Comparison of ENCODE assay signal across 20 mouse cellular contexts in genomic region chr3:84020528-84020927, GRCm38 (mm10). TPM values are rescaled to one million over a fixed set of nuclear protein-coding genes. Genes with fewer than 3 reads are reported as not detected.
A peak's percentile ranks its signal among the peaks of the same experiment; 100 is the strongest.
DNase-seq lines count a peak whose midpoint lies in the region; ATAC-seq and TF ChIP-seq lines count a peak whose summit lies in the region.
"Had no signal": no experiment of that assay in that cellular context is flagged by ENCODE, and none has a peak within 500 bp of the region (broad histone marks: within the 10 kb centered on the region; RNA-seq: fewer than 3 reads in every experiment).

No protein-coding gene starts in this region.

- no peaks in the 10 kb centered on the region for H3K9me3 ChIP-seq in hindbrain, embryonic 13.5 days
- H3K9me3 ChIP-seq in hindbrain, embryonic 16.5 days (ENCODE audit: control insufficient read depth, low read length), result no peaks in the 10 kb centered on the region
- H3K9me3 ChIP-seq in ES-Bruce4 (replicated peaks; ENCODE audit: control insufficient read depth, insufficient read depth, low read length, poor library complexity, severe bottlenecking), result no peaks in the 10 kb centered on the region
- H3K9me3 ChIP-seq: embryonic facial prominence, embryonic 13.5 days; embryonic facial prominence, embryonic 15.5 days; forebrain, embryonic 10.5 days; forebrain, embryonic 13.5 days; forebrain, embryonic 15.5 days had no signal

- 51% methylated on average over 3 of the region's 3 CpGs for WGBS in hindbrain, embryonic 13.5 days
- WGBS in hindbrain, embryonic 16.5 days, result 45% methylated on average over 3 of the region's 3 CpGs

- peaks cover 58% of the 10 kb centered on the region for H3K4me1 ChIP-seq in hindbrain, embryonic 13.5 days (replicated peaks)
- H3K4me1 ChIP-seq in hindbrain, embryonic 16.5 days (ENCODE audit: control insufficient read depth, insufficient read depth, low read depth, low read length), result peaks cover 8% of the 10 kb centered on the region
- H3K4me1 ChIP-seq in ES-Bruce4 (ENCODE audit: control insufficient read depth, insufficient read depth, low read length), result peaks cover 13% of the 10 kb centered on the region

- no peak overlapping the region for H3K4me3 ChIP-seq in hindbrain, embryonic 13.5 days
- no peak overlapping the region for H3K4me3 ChIP-seq in hindbrain, embryonic 16.5 days (ENCODE audit: low read length)
- no peak overlapping the region for H3K4me3 ChIP-seq in ES-Bruce4 (ENCODE audit: low read depth, low read length)
- H3K4me3 ChIP-seq: embryonic facial prominence, embryonic 13.5 days; embryonic facial prominence, embryonic 15.5 days; erythroblast, embryonic 14.5 days; forebrain, embryonic 10.5 days; forebrain, embryonic 13.5 days; forebrain, embryonic 15.5 days had no signal

- no peak for ATAC-seq in hindbrain, embryonic 13.5 days (ENCODE audit: low FRiP score)
- no peak for ATAC-seq in hindbrain, embryonic 16.5 days
- ATAC-seq: forebrain, embryonic 13.5 days had no signal

- no peaks in the 10 kb centered on the region for H3K27me3 ChIP-seq in hindbrain, embryonic 13.5 days
- H3K27me3 ChIP-seq in hindbrain, embryonic 16.5 days (replicated peaks; ENCODE audit: control insufficient read depth, insufficient read depth, low read length), result no peaks in the 10 kb centered on the region
- no peaks in the 10 kb centered on the region for H3K27me3 ChIP-seq in ES-Bruce4 (ENCODE audit: control insufficient read depth, insufficient read depth, low read length, poor library complexity, severe bottlenecking)
- H3K27me3 ChIP-seq: embryonic facial prominence, embryonic 13.5 days; embryonic facial prominence, embryonic 15.5 days; forebrain, embryonic 13.5 days; forebrain, embryonic 15.5 days had no signal

- H3K9ac ChIP-seq in hindbrain, embryonic 13.5 days, result no peak overlapping the region
- no peak overlapping the region for H3K9ac ChIP-seq in hindbrain, embryonic 16.5 days (ENCODE audit: low read depth, low read length)
- H3K9ac ChIP-seq in ES-Bruce4 (ENCODE audit: low read depth, poor library complexity, severe bottlenecking), result no peak overlapping the region
- H3K9ac ChIP-seq: embryonic facial prominence, embryonic 13.5 days; embryonic facial prominence, embryonic 15.5 days; forebrain, embryonic 13.5 days; forebrain, embryonic 15.5 days had no signal

- H3K4me2 ChIP-seq in hindbrain, embryonic 13.5 days, result no peak overlapping the region
- no peak overlapping the region for H3K4me2 ChIP-seq in hindbrain, embryonic 16.5 days (ENCODE audit: low read length)
- H3K4me2 ChIP-seq: embryonic facial prominence, embryonic 13.5 days; embryonic facial prominence, embryonic 15.5 days; forebrain, embryonic 13.5 days; forebrain, embryonic 15.5 days had no signal

- no peak for TF ChIP-seq CTCF in ES-Bruce4 (IDR thresholded peaks at IDR 0.05; ENCODE audit: low read depth, low read length)

- TF ChIP-seq POLR2A in ES-Bruce4 (IDR thresholded peaks at IDR 0.05; ENCODE audit: insufficient read depth, low read length), result no peak

- DNase-seq in cerebellum, adult 11-12 months, result no peak
- no peak for DNase-seq in heart, adult 11 months
- DNase-seq: adrenal gland, adult 2 months; adrenal gland, postnatal 10 days; adrenal gland, postnatal 25 days; cerebellum, adult 18-20 months; cerebellum, adult 8-10 months; cerebellum, adult 9-11 months; cerebellum, postnatal 14 days; cerebellum, postnatal 36 days; embryo, embryonic 11 days had no signal

- TF ChIP-seq EP300 in ES-Bruce4 (IDR thresholded peaks at IDR 0.05; ENCODE audit: insufficient read depth, low read depth, low read length), result no peak

- 0 out of 2 replicates have a peak overlapping the region, but pooled peaks have one; percentile 48 for H3K27ac ChIP-seq in hindbrain, embryonic 13.5 days
- no peak overlapping the region for H3K27ac ChIP-seq in hindbrain, embryonic 16.5 days (ENCODE audit: low read depth, low read length)
- H3K27ac ChIP-seq in ES-Bruce4 (ENCODE audit: insufficient read depth, low read length), result peak overlapping the region; percentile 92
- H3K27ac ChIP-seq: embryonic facial prominence, embryonic 13.5 days; forebrain, embryonic 10.5 days; forebrain, embryonic 15.5 days had no signal

- peaks cover 12% of the 10 kb centered on the region; the same call in 1 of the 2 replicates for H3K36me3 ChIP-seq in hindbrain, embryonic 13.5 days
- H3K36me3 ChIP-seq in hindbrain, embryonic 16.5 days (ENCODE audit: control insufficient read depth, insufficient read depth, low read length), result no peaks in the 10 kb centered on the region
- no peaks in the 10 kb centered on the region for H3K36me3 ChIP-seq in ES-Bruce4 (ENCODE audit: control insufficient read depth, insufficient read depth, low read length, poor library complexity, severe bottlenecking)

RNA-seq across cellular contexts. Expression of gene Tmem131l, which starts 19.4 kb away (rescaled TPM):
- polyA plus RNA-seq in hindbrain, embryonic 13.5 days (2015; fragmentation: Nextera tagmentation; extraction: Ambion mirVana), result 66.6 and 75.8 TPM in 2 replicates
- 34.6 and 45.2 TPM in 2 replicates for polyA plus RNA-seq in hindbrain, embryonic 16.5 days (2015; fragmentation: Nextera tagmentation; extraction: Ambion mirVana)
- 42.8 and 51.5 TPM in 2 replicates for polyA plus RNA-seq in ES-Bruce4 (2011; ENCODE audit: insufficient read depth, insufficient read length, low read depth, missing spikeins)
